Mouse (Mus musculus) liver, adult 2 months (tissue): ENCODE measurements around the gene Zfp141. TPM values are rescaled to one million over a fixed set of nuclear protein-coding genes. Genes with fewer than 3 reads are reported as not detected.
"Not testable (repeated sequence)": the region's sequence is repeated elsewhere in the genome, so short reads cannot be mapped to it uniquely, and the experiment has no call there.

Experiments
- DNase-seq: peaks from one replicate; pipeline ENCODE4 v3.0.0-alpha.2; 2011; ENCODE audit warnings: low read depth, low spot score; ENCODE audit errors: extremely low read depth
- H3K27ac ChIP-seq: fragments of 200-500 bp; replicated peaks from 2 replicates; pipeline ENCODE4 v1.5.1; 2012; ENCODE audit warnings: low read depth, mild to moderate bottlenecking, control low read depth, inconsistent platforms, low read length; ENCODE audit not compliant: insufficient read depth
- H3K27me3 ChIP-seq: fragments of 200-500 bp; 2 replicates; pipeline ENCODE4 v1.6.1; 2012; ENCODE audit warnings: mild to moderate bottlenecking, moderate library complexity, low read length, inconsistent platforms; ENCODE audit not compliant: control insufficient read depth, insufficient read depth
- H3K36me3 ChIP-seq: fragments of 200-500 bp; 2 replicates; pipeline ENCODE4 v1.6.1; 2012; ENCODE audit warnings: low read length, inconsistent platforms; ENCODE audit not compliant: control insufficient read depth, insufficient read depth
- H3K4me1 ChIP-seq: fragments of 200-500 bp; 2 replicates; pipeline ENCODE4 v1.6.1; 2011; ENCODE audit warnings: low read length; ENCODE audit not compliant: control insufficient read depth, insufficient read depth
- H3K4me3 ChIP-seq: fragments of 200-500 bp; 2 replicates; pipeline ENCODE4 v1.5.1; 2011; ENCODE audit warnings: low read depth, mild to moderate bottlenecking, control low read depth, low read length, moderate library complexity; ENCODE audit not compliant: insufficient read depth
- H3K79me2 ChIP-seq: fragments of 200-500 bp; 2 replicates; pipeline ENCODE4 v1.6.1; 2012; ENCODE audit warnings: inconsistent platforms, mild to moderate bottlenecking, low read length, moderate library complexity; ENCODE audit not compliant: control insufficient read depth, insufficient read depth
- H3K9ac ChIP-seq: fragments of 200-500 bp; 2 replicates; pipeline ENCODE4 v1.6.1; 2012; ENCODE audit warnings: low read depth, mild to moderate bottlenecking, control low read depth, inconsistent platforms, low read length
- CTCF ChIP-seq: fragments of 200-500 bp; IDR thresholded peaks from 2 replicates; pipeline ENCODE4 v1.5.1; 2011; ENCODE audit warnings: low read depth, low read length, control low read depth
- POLR2A ChIP-seq: fragments of 200-500 bp; IDR thresholded peaks from 2 replicates; pipeline ENCODE4 v1.6.1; 2011; ENCODE audit warnings: low read length, control low read depth; ENCODE audit not compliant: insufficient read depth; ENCODE audit errors: extremely low read depth
- WGBS: fragments of 180-500 bp; shearing (Covaris S2); methylation state at CpG from one replicate; pipeline ENCODE4 v1.1.7; 2018; 5-methylcytosine and 5-hydroxymethylcytosine counted together
- polyA plus RNA-seq: library from polyadenylated mRNA; depleted of rRNA; stranded (reverse); fragments of >200 nt; gene quantifications from 2 replicates; pipeline ENCODE4 v1.2.3, GENCODE M21; 2012; rRNA removed
- total RNA-seq: library from RNA; depleted of rRNA; stranded (reverse); fragments of >200 nt; gene quantifications from 2 replicates; pipeline ENCODE4 v1.2.3, GENCODE M21; 2014; rRNA removed

Zfp141 gene
- 5.1 and 6.2 TPM in 2 replicates for total RNA-seq
- 3.6 and 3.9 TPM in 2 replicates for polyA plus RNA-seq

GRCm38 (mm10) chr7:42505588-42505987, at the start of gene Zfp141:
TSS of gene Zfp141 (minus strand) at chr7:42505740.
- H3K36me3 ChIP-seq, result not testable (repeated sequence)
- under 1% methylated on average over 18 of the region's 18 CpGs for WGBS

DNA sequence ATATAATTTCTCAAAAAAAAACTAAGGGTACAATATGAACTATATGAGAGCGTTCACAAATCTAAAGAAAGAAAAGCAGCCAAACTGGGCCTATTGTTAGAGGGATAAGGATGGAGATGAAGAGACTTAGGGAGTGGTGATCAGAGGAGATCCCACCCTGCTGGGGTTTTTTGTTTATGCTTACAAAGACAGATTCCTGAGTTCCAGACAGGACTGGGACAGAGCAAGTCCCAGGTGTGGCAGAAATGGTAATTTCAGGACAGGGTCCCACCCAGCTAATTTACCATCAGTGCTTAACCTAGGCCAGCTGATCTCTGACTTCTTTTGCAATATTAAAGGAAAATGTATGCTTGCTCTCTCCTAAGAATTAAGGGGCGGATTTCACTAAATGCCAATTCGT, 46.2 kb upstream of the Zfp141 start:
- no peaks in the 10 kb centered on the region for H3K27me3 ChIP-seq
- 71% methylated on average over 3 of the region's 3 CpGs for WGBS
- TF ChIP-seq POLR2A (no peak), CTCF (no peak)
- H3K27ac ChIP-seq, result no peak overlapping the region
- no peak overlapping the region for H3K9ac ChIP-seq
- no peak overlapping the region for H3K4me3 ChIP-seq
- no peaks in the 10 kb centered on the region for H3K4me1 ChIP-seq
- DNase-seq, result no peak
- H3K36me3 ChIP-seq, result no peaks in the 10 kb centered on the region
- H3K79me2 ChIP-seq, result no peaks in the 10 kb centered on the region

More at GRCm38 (mm10) chr7:42505588-42505987, at the start of gene Zfp141:
- not testable (repeated sequence) for H3K4me1 ChIP-seq, H3K27me3 ChIP-seq, H3K79me2 ChIP-seq
- H3K4me3 ChIP-seq, result peak within 1 kb of the TSS; percentile 71
- peak within 1 kb of the TSS; percentile 90 for H3K27ac ChIP-seq
- peak within 1 kb of the TSS; percentile 80 for H3K9ac ChIP-seq
- DNase-seq, result peak; percentile 96

DNA sequence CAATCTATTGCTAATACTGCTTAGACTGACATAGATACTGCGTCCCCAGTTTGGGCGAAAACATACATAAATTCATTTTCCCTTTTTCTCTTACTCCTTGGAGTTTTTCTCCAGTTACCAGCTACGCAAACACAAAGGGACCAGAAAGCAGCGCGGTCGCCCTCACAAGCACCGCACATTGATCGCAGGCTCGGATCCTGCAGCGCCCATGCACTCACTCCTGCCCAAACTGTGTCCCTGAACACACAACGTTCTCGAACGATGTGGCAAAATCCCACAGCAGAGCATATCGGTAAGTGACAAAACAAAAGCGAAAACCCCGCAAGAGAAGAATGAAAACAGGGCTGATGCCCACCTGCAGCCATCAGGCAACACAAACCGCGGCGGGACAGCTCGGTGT, 354 bp downstream of the Zfp141 start:
- H3K9ac ChIP-seq, result peak overlapping the region; percentile 80
- peaks cover 4% of the 10 kb centered on the region; the same call in 1 of the 2 replicates for H3K4me1 ChIP-seq
- DNase-seq, result no peak
- H3K27ac ChIP-seq, result peak overlapping the region; percentile 90
- H3K4me3 ChIP-seq, result peak overlapping the region; percentile 71
- under 1% methylated on average over 20 of the region's 20 CpGs for WGBS
- TF ChIP-seq POLR2A (no peak), CTCF (no peak)
- peaks cover 4% of the 10 kb centered on the region; the same call in 1 of the 2 replicates for H3K79me2 ChIP-seq
- peaks cover 3% of the 10 kb centered on the region; the same call in 1 of the 2 replicates for H3K36me3 ChIP-seq
- H3K27me3 ChIP-seq, result no peaks in the 10 kb centered on the region

DNA sequence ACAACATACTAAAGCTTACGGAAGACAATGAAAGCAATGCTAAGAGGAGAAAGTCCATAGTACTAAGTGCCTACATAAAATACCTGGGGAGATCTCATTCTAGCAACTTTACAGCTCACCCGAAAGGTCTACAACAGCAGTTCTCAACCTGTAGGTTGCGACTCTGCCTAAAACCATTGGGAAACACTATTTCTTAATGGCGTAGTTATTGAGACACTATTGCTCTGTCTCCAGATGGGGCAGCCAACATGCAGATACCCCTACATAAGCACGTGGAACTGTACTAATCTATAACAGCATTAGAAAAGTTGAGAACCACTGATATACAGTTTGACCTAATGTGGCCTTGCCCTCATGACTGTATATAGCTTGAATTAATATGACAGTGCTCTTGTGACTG, 7.3 kb downstream of the Zfp141 start:
- no peak for TF ChIP-seq CTCF
- no peak for TF ChIP-seq POLR2A
- Histone ChIP-seq H3K4me1 (peaks cover 11% of the 10 kb centered on the region; the same call in 1 of the 2 replicates), H3K27me3 (no peaks in the 10 kb centered on the region), H3K79me2 (peaks cover 9% of the 10 kb centered on the region; the same call in 1 of the 2 replicates), H3K4me3 (no peak overlapping the region), H3K36me3 (peaks cover 3% of the 10 kb centered on the region; the same call in 1 of the 2 replicates), H3K9ac (no peak overlapping the region), H3K27ac (no peak overlapping the region)
- whole genome bisulfite sequencing, result 98% methylated on average over 5 of the region's 5 CpGs
- DNase-seq, result no peak

DNA sequence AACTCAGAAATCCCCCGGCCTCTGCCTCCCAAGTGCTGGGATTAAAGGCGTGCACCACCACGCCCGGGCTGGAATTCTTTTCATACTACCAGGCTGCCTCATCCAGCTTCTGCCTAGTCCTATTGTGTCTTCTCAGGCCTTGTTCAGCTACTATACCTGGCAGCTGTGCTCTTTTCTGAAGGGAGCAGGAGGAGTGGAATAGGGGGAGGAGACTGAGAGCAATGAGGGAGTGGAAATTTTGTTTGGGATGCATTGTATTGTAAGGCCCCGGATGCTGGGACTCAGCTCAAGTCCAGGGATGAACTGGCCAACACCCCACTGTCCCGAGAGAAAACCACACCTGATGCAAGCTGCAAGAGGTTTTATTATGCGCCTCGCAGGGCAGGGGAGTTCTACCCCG, 8.2 kb downstream of the Zfp141 start:
- no peaks in the 10 kb centered on the region for H3K27me3 ChIP-seq
- no peak overlapping the region; the same call in 1 of the 2 replicates for H3K27ac ChIP-seq
- H3K9ac ChIP-seq, result no peak overlapping the region
- H3K79me2 ChIP-seq, result peaks cover 9% of the 10 kb centered on the region; the same call in 1 of the 2 replicates
- peaks cover 3% of the 10 kb centered on the region; the same call in 1 of the 2 replicates for H3K36me3 ChIP-seq
- no peak for DNase-seq
- TF ChIP-seq POLR2A (no peak), CTCF (no peak)
- H3K4me3 ChIP-seq, result no peak overlapping the region
- H3K4me1 ChIP-seq, result peaks cover 11% of the 10 kb centered on the region; the same call in 1 of the 2 replicates
- 97% methylated on average over 9 of the region's 9 CpGs for WGBS

GRCm38 (mm10) chr7:42496202-42496601, 9.3 kb downstream of the Zfp141 start:
- Histone ChIP-seq H3K27me3 (no peaks in the 10 kb centered on the region), H3K79me2 (peaks cover 9% of the 10 kb centered on the region; the same call in 1 of the 2 replicates), H3K27ac (peak overlapping the region; percentile 59), H3K4me1 (peaks cover 11% of the 10 kb centered on the region; the same call in 1 of the 2 replicates), H3K9ac (no peak overlapping the region), H3K36me3 (peaks cover 3% of the 10 kb centered on the region; the same call in 1 of the 2 replicates), H3K4me3 (no peak overlapping the region)
- peak; percentile 72 for DNase-seq
- WGBS, result 100% methylated on average over 1 of the region's 1 CpGs
- TF ChIP-seq POLR2A (no peak), CTCF (no peak)
